Mouse (Mus musculus) thymus, adult 2 months (tissue): ENCODE data around the gene Mrgpre. TPM values are rescaled to one million over a fixed set of nuclear protein-coding genes. Genes with fewer than 3 reads are reported as not detected.

Experiments
- DNase-seq: peaks from one replicate; pipeline ENCODE4 v3.0.0; 2021
- H3K27ac ChIP-seq: fragments of 200-500 bp; 2 replicates; pipeline ENCODE4 v1.5.1; 2012; ENCODE audit warnings: low read length, control low read depth; ENCODE audit not compliant: control insufficient read depth, insufficient read depth
- H3K27me3 ChIP-seq: fragments of 200-500 bp; 2 replicates; pipeline ENCODE4 v1.6.1; 2012; ENCODE audit warnings: mild to moderate bottlenecking, low read length, moderate library complexity, mixed read lengths; ENCODE audit not compliant: control insufficient read depth, insufficient read depth
- H3K36me3 ChIP-seq: fragments of 200-500 bp; 2 replicates; pipeline ENCODE4 v1.6.1; 2012; ENCODE audit warnings: mild to moderate bottlenecking, low read length, moderate library complexity; ENCODE audit not compliant: control insufficient read depth, insufficient read depth
- H3K4me1 ChIP-seq: fragments of 200-500 bp; replicated peaks from 2 replicates; pipeline ENCODE4 v1.6.1; 2012; ENCODE audit warnings: low read length; ENCODE audit not compliant: control insufficient read depth, insufficient read depth
- H3K4me3 ChIP-seq: fragments of 200-500 bp; 2 replicates; pipeline ENCODE4 v1.5.1; 2012; ENCODE audit warnings: mild to moderate bottlenecking, low read length, control low read depth, moderate library complexity; ENCODE audit not compliant: control insufficient read depth, insufficient read depth
- CTCF ChIP-seq: fragments of 200-500 bp; IDR thresholded peaks from 2 replicates; pipeline ENCODE4 v1.5.1; 2012; ENCODE audit warnings: mild to moderate bottlenecking, control low read depth, low read length, moderate library complexity, borderline replicate concordance; ENCODE audit not compliant: control insufficient read depth, poor library complexity, insufficient read depth; ENCODE audit errors: extremely low read depth
- POLR2A ChIP-seq: fragments of 200-500 bp; IDR thresholded peaks from 2 replicates; pipeline ENCODE4 v1.6.1; 2012; ENCODE audit warnings: mild to moderate bottlenecking, low read length, control low read depth, moderate library complexity; ENCODE audit not compliant: control insufficient read depth, poor library complexity, insufficient read depth; ENCODE audit errors: extremely low read depth
- whole genome bisulfite sequencing: fragments of 180-500 bp; shearing (Covaris S2); methylation state at CpG from one replicate; pipeline ENCODE4 v1.1.7; 2018; 5-methylcytosine and 5-hydroxymethylcytosine counted together
- polyA plus RNA-seq: library from polyadenylated mRNA; depleted of rRNA; stranded (reverse); fragments of >200 nt; gene quantifications from 2 replicates; pipeline ENCODE4 v1.2.3, GENCODE M21; 2012

Gene Mrgpre
- polyA plus RNA-seq, 1 experiment, result 9.8 TPM

DNA sequence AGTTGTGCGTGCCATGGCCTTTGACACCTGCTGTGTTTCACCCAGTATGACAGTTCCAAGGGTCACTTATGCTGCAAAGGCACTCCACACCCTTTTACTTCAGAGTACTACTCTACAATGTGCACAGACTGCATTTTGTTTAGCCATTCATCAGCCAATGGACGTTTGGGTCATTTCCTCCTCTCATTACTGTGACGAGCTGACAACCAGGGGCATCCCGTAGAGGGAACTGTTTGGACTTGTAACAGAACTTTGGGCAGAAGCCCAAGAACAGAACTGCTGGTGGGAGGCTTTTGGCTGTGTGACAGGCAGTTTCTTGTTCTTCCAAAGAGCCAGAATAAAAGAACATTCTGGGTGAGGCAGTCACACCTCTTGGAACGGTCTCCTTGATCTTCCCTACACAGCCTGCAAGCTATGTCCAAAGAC is 20.9 kb upstream of the Mrgpre start:
- 90% methylated on average over 5 of the region's 5 CpGs for WGBS
- DNase-seq, result no peak

DNA sequence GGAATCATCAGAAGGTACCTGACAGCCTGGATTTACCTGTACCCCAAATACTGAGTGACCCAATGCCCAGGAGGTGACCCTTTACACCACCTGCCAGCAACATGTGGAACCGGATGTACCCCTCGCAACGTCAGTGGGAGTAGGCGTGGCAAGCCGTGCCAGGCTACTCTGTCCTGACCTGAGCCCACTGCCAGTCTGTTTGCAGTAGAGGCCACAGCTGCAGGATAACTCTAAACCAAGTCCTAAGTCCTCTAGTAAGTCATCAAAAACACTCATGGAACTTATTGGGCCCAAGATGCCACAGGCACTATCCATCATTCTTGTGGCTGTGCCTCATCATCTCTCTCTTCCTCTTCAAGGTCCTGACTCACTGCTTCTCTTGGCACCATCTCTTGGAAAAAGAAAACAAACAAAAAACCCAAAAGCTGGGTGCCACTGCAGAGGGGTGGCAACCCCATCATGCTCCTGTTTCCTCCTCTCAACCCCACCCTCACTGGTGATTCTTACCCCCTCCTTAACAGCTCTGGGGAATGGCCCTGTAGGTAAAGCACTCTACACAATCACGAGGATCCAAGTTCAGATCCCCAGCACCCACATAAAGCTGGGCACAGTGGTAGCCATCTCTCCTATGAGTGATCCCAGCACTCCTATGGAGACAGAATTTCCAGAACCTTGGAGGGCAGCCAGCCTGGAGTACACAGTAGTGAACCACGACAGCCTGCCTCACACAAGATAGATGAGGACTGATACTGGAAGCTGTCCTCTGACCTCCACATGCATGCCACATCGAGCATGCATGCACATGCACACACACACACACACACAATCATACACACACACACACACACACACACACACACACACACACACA is 17.1 kb upstream of the Mrgpre start:
- TF ChIP-seq POLR2A (no peak), CTCF (no peak)
- no peak for DNase-seq
- WGBS, result 94% methylated on average over 8 of the region's 8 CpGs
- Histone ChIP-seq H3K27ac (no peak overlapping the region), H3K27me3 (no peaks in the 10 kb centered on the region), H3K4me1 (no peaks in the 10 kb centered on the region), H3K36me3 (no peaks in the 10 kb centered on the region), H3K4me3 (no peak overlapping the region)

More for the DNA sequence above, 20.9 kb upstream of the Mrgpre start:
- no peak for TF ChIP-seq CTCF
- no peak for TF ChIP-seq POLR2A
- H3K36me3 ChIP-seq, result no peaks in the 10 kb centered on the region; the same call in 1 of the 2 replicates
- H3K27ac ChIP-seq, result no peak overlapping the region
- H3K27me3 ChIP-seq, result no peaks in the 10 kb centered on the region
- no peaks in the 10 kb centered on the region for H3K4me1 ChIP-seq
- no peak overlapping the region for H3K4me3 ChIP-seq

DNA sequence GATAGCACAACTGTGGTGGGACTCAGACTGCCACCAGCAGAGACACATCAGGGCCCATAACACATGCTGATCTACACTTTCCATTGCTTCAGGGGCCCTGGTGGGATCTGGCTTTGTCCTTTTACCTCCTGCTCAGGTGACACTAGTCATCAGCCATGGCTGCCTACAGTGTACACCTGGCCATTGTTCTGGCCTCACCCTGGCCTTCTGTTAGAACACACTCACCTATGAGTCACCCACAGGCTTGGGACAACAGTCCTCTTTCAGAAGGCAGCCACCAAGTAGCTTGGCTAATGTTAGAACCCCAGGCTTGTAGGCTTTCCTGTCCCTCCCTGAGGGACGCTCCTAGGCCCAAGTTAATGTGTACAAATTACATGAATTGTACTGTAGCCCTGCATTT is 16.5 kb upstream of the Mrgpre start:
- DNase-seq, result no peak
- H3K4me3 ChIP-seq, result no peak overlapping the region
- TF ChIP-seq CTCF, result no peak
- no peak for TF ChIP-seq POLR2A
- 93% methylated on average over 1 of the region's 1 CpGs for WGBS
- no peaks in the 10 kb centered on the region for H3K27me3 ChIP-seq
- H3K4me1 ChIP-seq, result no peaks in the 10 kb centered on the region
- no peak overlapping the region for H3K27ac ChIP-seq
- H3K36me3 ChIP-seq, result no peaks in the 10 kb centered on the region

DNA sequence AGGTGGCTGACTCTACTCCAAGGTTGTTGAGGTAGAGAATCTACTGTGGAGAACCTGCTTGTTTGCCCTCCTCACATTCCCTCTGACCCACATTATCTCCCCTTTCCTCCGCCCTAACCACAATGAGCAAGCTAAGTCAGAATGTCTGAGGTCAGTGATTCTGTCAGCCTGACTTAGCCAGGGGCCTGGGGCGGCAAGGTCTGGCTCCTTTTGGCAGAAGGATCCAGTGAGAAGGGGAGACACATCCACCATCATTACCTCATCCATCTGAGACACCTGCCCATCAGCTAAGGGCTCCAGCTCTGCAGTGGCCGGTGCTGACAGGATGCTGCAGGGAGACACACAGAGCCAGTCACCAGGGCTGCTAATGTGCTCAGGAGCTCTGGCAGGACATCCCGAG is 14.5 kb upstream of the Mrgpre start:
- no peak for DNase-seq
- TF ChIP-seq POLR2A (no peak), CTCF (no peak)
- H3K27ac ChIP-seq, result no peak overlapping the region
- no peak overlapping the region for H3K4me3 ChIP-seq
- WGBS, result 90% methylated on average over 4 of the region's 4 CpGs
- no peaks in the 10 kb centered on the region for H3K27me3 ChIP-seq
- H3K4me1 ChIP-seq, result no peaks in the 10 kb centered on the region
- H3K36me3 ChIP-seq, result no peaks in the 10 kb centered on the region

DNA sequence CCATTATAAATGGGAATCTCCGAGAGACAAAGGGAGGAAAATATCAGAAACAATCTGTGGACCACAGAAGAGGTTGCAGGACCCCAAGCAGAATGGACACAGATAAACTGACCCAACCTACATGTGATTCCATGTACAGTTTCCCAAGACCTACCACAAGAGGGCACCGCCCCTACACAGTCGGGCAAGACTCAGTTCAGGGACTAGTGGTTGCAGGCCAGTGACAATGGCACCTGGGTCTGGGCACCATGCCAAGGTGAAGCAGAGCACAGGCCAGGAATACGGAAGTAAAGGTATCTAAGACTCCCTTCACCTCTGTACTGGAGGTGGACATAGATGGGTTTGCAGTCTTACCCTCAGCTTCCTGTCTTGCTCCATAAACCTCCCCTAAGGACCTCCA is 8.8 kb upstream of the Mrgpre start:
- Histone ChIP-seq H3K27me3 (no peaks in the 10 kb centered on the region), H3K27ac (no peak overlapping the region), H3K4me1 (peaks cover 6% of the 10 kb centered on the region; the same call in 1 of the 2 replicates), H3K36me3 (no peaks in the 10 kb centered on the region), H3K4me3 (no peak overlapping the region)
- WGBS, result 44% methylated on average over 4 of the region's 4 CpGs
- TF ChIP-seq CTCF, result 0 out of 2 replicates have a peak, but pooled peaks have one; percentile 63
- TF ChIP-seq POLR2A, result no peak
- DNase-seq, result peak; percentile 62

DNA sequence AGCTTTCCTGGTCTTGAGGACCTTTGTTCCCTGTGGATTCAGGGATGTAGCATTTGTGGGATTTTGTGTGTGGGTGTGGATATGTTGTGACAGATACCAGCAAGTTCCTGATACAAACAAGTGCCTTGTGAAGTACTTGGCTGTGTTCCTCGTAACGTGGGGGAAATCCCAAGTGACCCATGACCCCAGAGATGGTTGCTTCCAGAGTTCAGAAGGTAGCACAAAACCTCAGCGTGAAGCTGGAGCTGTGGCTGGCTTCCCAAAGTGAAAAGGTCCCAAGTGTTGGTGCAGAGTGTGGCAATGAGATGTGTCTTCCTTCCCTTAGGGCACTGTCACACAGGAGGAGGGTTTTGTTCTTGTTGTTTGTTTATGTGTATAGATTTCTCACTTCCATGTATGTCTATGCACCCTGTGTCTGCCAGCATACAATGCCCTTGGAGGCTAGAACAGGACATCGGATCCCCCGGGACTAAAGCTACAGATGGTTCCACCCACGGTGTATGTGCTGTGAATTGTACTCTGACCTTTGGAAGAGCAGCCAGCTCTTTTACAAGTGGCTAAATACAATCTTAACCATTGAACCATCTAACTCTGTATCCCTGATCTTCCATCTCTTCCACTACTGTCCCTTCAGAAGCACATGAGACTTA is 8.2 kb upstream of the Mrgpre start:
- Histone ChIP-seq H3K36me3 (no peaks in the 10 kb centered on the region), H3K27ac (no peak overlapping the region), H3K4me3 (no peak overlapping the region), H3K4me1 (peaks cover 6% of the 10 kb centered on the region; the same call in 1 of the 2 replicates), H3K27me3 (no peaks in the 10 kb centered on the region)
- no peak for TF ChIP-seq CTCF
- no peak for TF ChIP-seq POLR2A
- 94% methylated on average over 6 of the region's 6 CpGs for WGBS
- no peak for DNase-seq

DNA sequence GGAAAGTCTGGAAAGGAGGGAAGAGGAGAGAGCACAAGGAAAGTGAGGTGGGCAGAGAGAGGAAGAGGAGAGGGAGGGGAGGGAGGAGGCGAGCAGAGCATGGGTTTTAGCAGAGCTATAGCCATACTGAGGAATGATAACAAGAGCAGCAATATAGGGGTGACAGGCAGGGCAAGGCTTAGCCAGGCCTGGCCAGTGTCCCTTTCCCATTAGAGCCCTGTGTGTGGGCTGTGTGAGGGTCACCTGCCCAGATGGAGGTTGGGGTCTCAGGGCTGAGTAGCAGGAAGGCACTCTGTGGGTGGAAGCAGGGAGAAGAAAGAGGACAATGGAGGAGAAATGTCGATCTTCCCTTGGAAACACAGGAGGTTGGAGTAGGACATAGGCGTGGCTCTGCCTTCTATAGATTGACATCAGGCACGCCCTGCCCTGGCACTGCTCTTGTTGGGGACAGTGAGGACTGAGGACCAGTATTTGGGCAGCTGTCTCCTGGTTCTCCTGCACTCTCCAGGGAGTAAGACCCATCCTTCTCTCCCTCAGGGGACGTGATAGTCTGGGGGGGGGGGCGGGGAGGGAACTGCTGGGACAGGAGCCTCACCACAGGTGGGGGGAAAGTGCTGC is 813 bp downstream of the Mrgpre start:
- peak overlapping the region; percentile 65 for H3K4me3 ChIP-seq
- H3K4me1 ChIP-seq, result peaks cover 45% of the 10 kb centered on the region
- DNase-seq, result no peak
- H3K27me3 ChIP-seq, result no peaks in the 10 kb centered on the region
- no peaks in the 10 kb centered on the region for H3K36me3 ChIP-seq
- H3K27ac ChIP-seq, result no peak overlapping the region
- TF ChIP-seq POLR2A (0 out of 2 replicates have a peak, but pooled peaks have one; percentile 10), CTCF (no peak)
- WGBS, result 28% methylated on average over 6 of the region's 6 CpGs
